Mouse (Mus musculus): ENCODE results near the gene Nova1. TPM values are rescaled to one million over a fixed set of nuclear protein-coding genes. Genes with fewer than 3 reads are reported as not detected.

The Nova1 gene
- 0.05 TPM in 1 of 2 replicates, not detected in the other for total RNA-seq (2017)

GRCm38 (mm10) chr12:46818856-46819347 is at the start of gene Nova1:
Gene Nova1, minus strand, starts transcription at chr12:46818929.
- peak; percentile 38; the same call in 1 of the 2 replicates for ATAC-seq (replicated peaks; ENCODE audit: low read depth, poor library complexity, severe bottlenecking)

- peak; percentile 91 for ATAC-seq (replicated peaks; ENCODE audit: low read depth, poor library complexity, severe bottlenecking)
These were observed 756 bp upstream of the Nova1 start for GRCm38 (mm10) chr12:46819348-46820022.

- 0 out of 2 replicates have a peak, but pooled peaks have one; percentile 1 for ATAC-seq (replicated peaks; ENCODE audit: low read depth, poor library complexity, severe bottlenecking)
These were observed 491 bp downstream of the Nova1 start for GRCm38 (mm10) chr12:46818021-46818855.

- ATAC-seq (replicated peaks; ENCODE audit: low read depth, poor library complexity, severe bottlenecking): no peak
These were observed 1.4 kb downstream of the Nova1 start for GRCm38 (mm10) chr12:46817211-46817803.

GRCm38 (mm10) chr12:46816291-46816690 is 2.4 kb downstream of the Nova1 start:
- ATAC-seq (replicated peaks; ENCODE audit: low read depth, poor library complexity, severe bottlenecking): no peak

GRCm38 (mm10) chr12:46815697-46816096 is 3.0 kb downstream of the Nova1 start:
- no peak for ATAC-seq (replicated peaks; ENCODE audit: low read depth, poor library complexity, severe bottlenecking)

GRCm38 (mm10) chr12:46814820-46815219 is 3.9 kb downstream of the Nova1 start:
- no peak for ATAC-seq (replicated peaks; ENCODE audit: low read depth, poor library complexity, severe bottlenecking)

- no peak for ATAC-seq (replicated peaks; ENCODE audit: low read depth, poor library complexity, severe bottlenecking)
These were observed 17.4 kb downstream of the Nova1 start for GRCm38 (mm10) chr12:46801311-46801710.

- ATAC-seq (replicated peaks; ENCODE audit: low read depth, poor library complexity, severe bottlenecking): no peak
These were observed 36.1 kb downstream of the Nova1 start for GRCm38 (mm10) chr12:46782301-46783280.

- no peak for ATAC-seq (replicated peaks; ENCODE audit: low read depth, poor library complexity, severe bottlenecking)
These were observed 37.2 kb downstream of the Nova1 start for GRCm38 (mm10) chr12:46781481-46781880.

GRCm38 (mm10) chr12:46780983-46781382 is 37.7 kb downstream of the Nova1 start:
- no peak for ATAC-seq (replicated peaks; ENCODE audit: low read depth, poor library complexity, severe bottlenecking)

GRCm38 (mm10) chr12:46759450-46759849 is 59.3 kb downstream of the Nova1 start:
- ATAC-seq (replicated peaks; ENCODE audit: low read depth, poor library complexity, severe bottlenecking): no peak

- ATAC-seq (replicated peaks; ENCODE audit: low read depth, poor library complexity, severe bottlenecking): no peak
These were observed 64.3 kb downstream of the Nova1 start for GRCm38 (mm10) chr12:46754325-46754848.

GRCm38 (mm10) chr12:46753096-46753495 is 65.6 kb downstream of the Nova1 start:
- no peak for ATAC-seq (replicated peaks; ENCODE audit: low read depth, poor library complexity, severe bottlenecking)

GRCm38 (mm10) chr12:46733261-46733660 is 85.5 kb downstream of the Nova1 start:
- ATAC-seq (replicated peaks; ENCODE audit: low read depth, poor library complexity, severe bottlenecking): no peak

GRCm38 (mm10) chr12:46731943-46732342 is 86.8 kb downstream of the Nova1 start:
- ATAC-seq (replicated peaks; ENCODE audit: low read depth, poor library complexity, severe bottlenecking): no peak

- ATAC-seq (replicated peaks; ENCODE audit: low read depth, poor library complexity, severe bottlenecking): no peak
These were observed 96.8 kb downstream of the Nova1 start for GRCm38 (mm10) chr12:46721914-46722313.

GRCm38 (mm10) chr12:46719076-46719475 is 99.7 kb downstream of the Nova1 start:
- no peak for ATAC-seq (replicated peaks; ENCODE audit: low read depth, poor library complexity, severe bottlenecking)

GRCm38 (mm10) chr12:46710094-46710493 is 108.6 kb downstream of the Nova1 start:
- ATAC-seq (replicated peaks; ENCODE audit: low read depth, poor library complexity, severe bottlenecking): no peak
